Mouse (Mus musculus) gastrocnemius, postnatal 14 days (tissue): Measurements from ENCODE around the gene Plekhf1. TPM values are rescaled to one million over a fixed set of nuclear protein-coding genes. Genes with fewer than 3 reads are reported as not detected.

Experiments used
- total RNA-seq, 2 experiments: library from RNA; stranded (reverse); gene quantifications; 2 replicates each; pipeline ENCODE4 v1.2.3; 2021

The Plekhf1 gene
- total RNA-seq, 2 experiments from 2014 or later: 4.9 to 9.7 TPM

Other genes with a start within 250 kb of the Plekhf1 start
- 10 to 100 TPM; 25.6 to 26.9 TPM for gene Uri1, start 204.5 kb downstream of the Plekhf1 start, total RNA-seq
- 1 to 10 TPM; 1.2 to 2.1 TPM for gene Ccne1, start 120.5 kb downstream of the Plekhf1 start, total RNA-seq
- gene 1600014C10Rik, start 44.8 kb downstream of the Plekhf1 start, total RNA-seq: 10 to 100 TPM; 15.8 to 17.9 TPM
- gene Pop4, start 43.4 kb upstream of the Plekhf1 start, total RNA-seq: 10 to 100 TPM; 11.2 to 11.7 TPM